Mouse (Mus musculus) kidney, embryonic 16.5 days (tissue): ENCODE data around the gene Mthfd1l. TPM values are rescaled to one million over a fixed set of nuclear protein-coding genes. Genes with fewer than 3 reads are reported as not detected.

Source experiments
- ATAC-seq: fragments of 200-750 bp; cut with Nextera tagmentation; 2 replicates; pipeline ENCODE4 v1.8.0; 2017; ENCODE audit warnings: moderate TSS enrichment; ENCODE audit not compliant: low FRiP score, low TSS enrichment
- H3K27ac ChIP-seq: fragments of 300-500 bp; sonication (generic); 2 replicates; pipeline ENCODE4 v1.5.1; 2014; ENCODE audit warnings: low read length
- H3K27me3 ChIP-seq: fragments of 300-500 bp; sonication (generic); 2 replicates; pipeline ENCODE4 v1.6.1; 2014; ENCODE audit warnings: low read length, control low read depth, mixed read lengths; ENCODE audit not compliant: insufficient read depth
- H3K36me3 ChIP-seq: fragments of 300-500 bp; sonication (generic); 2 replicates; pipeline ENCODE4 v1.6.1; 2014; ENCODE audit warnings: low read length, control low read depth, mixed read lengths; ENCODE audit not compliant: insufficient read depth
- H3K4me1 ChIP-seq: fragments of 300-500 bp; sonication (generic); 2 replicates; pipeline ENCODE4 v1.6.1; 2014; ENCODE audit warnings: low read length, control low read depth, mixed read lengths; ENCODE audit not compliant: insufficient read depth
- H3K4me2 ChIP-seq: fragments of 300-500 bp; sonication (generic); replicated peaks from 2 replicates; pipeline ENCODE4 v1.6.1; 2014; ENCODE audit warnings: low read depth, low read length
- H3K4me3 ChIP-seq: fragments of 300-500 bp; sonication (generic); 2 replicates; pipeline ENCODE4 v1.5.1; 2014; ENCODE audit warnings: mild to moderate bottlenecking, low read length
- H3K9ac ChIP-seq: fragments of 300-500 bp; sonication (generic); replicated peaks from 2 replicates; pipeline ENCODE4 v1.6.1; 2014; ENCODE audit warnings: low read length
- H3K9me3 ChIP-seq: fragments of 300-500 bp; sonication (generic); 2 replicates; pipeline ENCODE4 v1.6.1; 2016; ENCODE audit warnings: low read length, control low read depth
- WGBS: fragments of 180-500 bp; shearing (Covaris S2); extraction: QIAGEN DNeasy Blood & Tissue Kit; methylation state at CpG from one replicate; pipeline ENCODE4 v1.1.7; 2014; 5-methylcytosine and 5-hydroxymethylcytosine counted together
- polyA plus RNA-seq: library from polyadenylated mRNA; unstranded; fragments of >200 nt; fragmentation: Nextera tagmentation; extraction: Ambion mirVana; gene quantifications from 2 replicates; pipeline ENCODE4 v1.2.1, GENCODE M21; 2015

Mthfd1l gene
- polyA plus RNA-seq, 1 experiment from 2014 or later, result 16.7 TPM

DNA sequence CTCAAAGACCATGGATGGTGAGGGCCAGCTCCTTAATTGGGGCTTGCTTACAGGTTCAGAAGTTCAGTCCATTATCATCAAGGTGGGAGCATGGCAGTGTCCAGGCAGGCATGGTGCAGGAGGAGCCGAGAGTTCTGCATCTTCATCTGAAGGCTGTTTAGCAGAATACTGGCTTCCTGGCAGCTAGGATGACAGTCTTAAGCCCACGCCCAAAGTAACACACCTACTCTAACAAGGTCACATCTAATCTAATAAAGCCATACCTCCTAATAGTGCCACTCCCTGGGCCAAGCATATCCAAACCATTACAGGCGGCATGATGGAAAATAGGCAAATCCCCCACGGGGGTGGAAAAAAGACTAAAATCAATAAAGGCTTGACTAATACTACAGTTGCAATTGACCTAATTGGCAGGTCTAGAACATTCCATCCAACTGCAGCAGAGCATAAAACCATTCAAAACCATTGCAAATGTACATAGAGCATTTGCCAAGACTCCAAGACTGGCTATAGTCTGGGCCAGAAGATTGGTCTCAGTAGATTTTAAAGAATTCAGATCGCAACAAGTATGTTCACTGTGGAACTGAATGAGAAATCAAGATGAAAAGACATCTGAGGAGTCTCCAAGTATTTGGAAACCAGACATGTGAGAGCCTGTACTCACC lies 162.3 kb downstream of the Mthfd1l start:
- 93% methylated on average over 5 of the region's 5 CpGs for WGBS
- ATAC-seq, result no peak
- Histone ChIP-seq H3K36me3 (no peaks in the 10 kb centered on the region), H3K27ac (no peak overlapping the region), H3K9me3 (no peaks in the 10 kb centered on the region), H3K4me3 (no peak overlapping the region), H3K9ac (no peak overlapping the region), H3K27me3 (no peaks in the 10 kb centered on the region), H3K4me2 (no peak overlapping the region), H3K4me1 (peaks cover 2% of the 10 kb centered on the region)

DNA sequence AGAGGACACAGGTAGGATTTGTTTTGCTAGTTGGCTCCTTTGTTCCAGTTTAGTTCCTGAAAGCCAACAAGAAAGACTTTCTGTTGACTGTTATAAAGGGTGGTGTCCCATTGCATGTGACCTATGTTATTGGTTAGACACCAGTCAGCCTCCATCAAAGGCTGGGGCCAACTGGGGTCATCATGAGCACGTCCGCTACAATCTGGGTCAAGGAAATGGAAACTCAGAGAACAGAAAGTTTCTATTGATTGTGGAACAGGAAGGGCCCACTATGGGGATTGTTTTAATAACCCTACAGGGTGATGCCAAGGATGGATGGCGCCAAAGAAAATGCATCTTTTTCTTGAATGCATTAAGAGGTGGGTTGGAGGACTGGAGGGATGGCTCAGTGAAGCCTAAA lies 166.6 kb downstream of the Mthfd1l start:
- Histone ChIP-seq H3K9me3 (no peaks in the 10 kb centered on the region), H3K4me3 (no peak overlapping the region), H3K27ac (no peak overlapping the region), H3K36me3 (no peaks in the 10 kb centered on the region), H3K4me2 (no peak overlapping the region), H3K9ac (no peak overlapping the region), H3K4me1 (peaks cover 3% of the 10 kb centered on the region; the same call in 1 of the 2 replicates), H3K27me3 (no peaks in the 10 kb centered on the region)
- 86% methylated on average over 3 of the region's 3 CpGs for WGBS
- no peak for ATAC-seq

DNA sequence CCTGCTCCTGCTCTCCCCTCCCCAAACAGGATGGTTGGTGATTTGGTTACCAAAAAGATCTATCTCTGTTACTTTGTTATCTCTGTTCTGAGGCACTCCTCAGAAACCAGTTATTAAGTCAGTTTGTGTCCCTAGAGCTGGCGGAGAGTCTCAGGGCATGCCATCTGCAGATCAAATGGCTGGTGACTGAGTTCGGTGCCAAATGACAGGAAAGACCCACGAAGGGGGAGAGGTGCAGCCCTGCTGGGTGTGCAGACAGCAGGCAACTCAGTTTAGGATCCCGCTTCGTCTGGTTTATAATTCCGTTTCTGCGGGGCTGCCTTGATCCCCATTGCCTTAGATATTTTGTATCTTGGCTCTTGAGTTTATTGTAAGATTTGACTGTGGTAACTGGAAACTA lies 168.8 kb downstream of the Mthfd1l start:
- no peak overlapping the region for H3K27ac ChIP-seq
- no peak for ATAC-seq
- no peaks in the 10 kb centered on the region for H3K27me3 ChIP-seq
- H3K9me3 ChIP-seq, result no peaks in the 10 kb centered on the region
- 68% methylated on average over 7 of the region's 7 CpGs for whole genome bisulfite sequencing
- H3K4me3 ChIP-seq, result no peak overlapping the region
- peaks cover 14% of the 10 kb centered on the region; the same call in 1 of the 2 replicates for H3K4me1 ChIP-seq
- H3K9ac ChIP-seq, result 0 out of 2 replicates have a peak overlapping the region, but pooled peaks have one; percentile 8
- H3K36me3 ChIP-seq, result no peaks in the 10 kb centered on the region
- no peak overlapping the region for H3K4me2 ChIP-seq

DNA sequence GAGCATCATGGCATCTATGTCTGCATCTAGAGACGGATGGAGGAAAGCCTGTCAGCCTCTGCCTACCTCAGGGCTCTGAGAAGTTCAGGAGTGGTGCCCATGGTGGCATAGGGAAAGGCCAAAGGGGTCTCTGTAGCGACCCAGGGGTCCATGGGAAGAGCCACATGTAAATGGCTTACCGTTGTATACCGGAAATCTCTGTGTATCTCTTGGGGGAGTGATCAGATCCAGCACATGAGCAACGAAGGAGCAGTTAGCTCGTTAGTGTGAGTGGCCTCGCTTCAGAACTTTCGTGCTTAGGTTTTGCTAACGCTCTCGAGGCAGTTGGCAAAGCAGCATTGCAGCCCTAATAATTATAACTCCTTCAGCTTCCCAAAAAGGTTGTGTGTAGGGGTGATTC lies 169.9 kb downstream of the Mthfd1l start:
- 82% methylated on average over 10 of the region's 10 CpGs for WGBS

DNA sequence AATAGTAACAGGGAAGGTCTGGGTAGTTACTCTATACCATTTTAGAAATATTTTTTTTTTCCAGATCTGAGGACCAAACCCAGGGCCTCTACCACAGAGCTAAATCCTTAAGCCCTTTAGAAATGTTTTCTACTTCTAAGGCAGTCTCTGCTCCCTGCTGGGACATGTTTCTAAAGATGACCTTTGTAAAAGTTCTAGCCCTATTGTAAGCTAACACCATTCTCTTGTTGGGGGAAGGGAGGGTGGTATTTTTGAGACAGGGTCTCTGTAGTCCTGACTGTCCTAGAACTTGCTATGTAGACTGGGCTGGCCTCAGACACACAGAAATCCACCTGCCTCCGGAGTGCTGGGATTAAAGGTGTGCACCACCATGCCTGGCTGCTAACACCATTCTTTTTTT lies 170.5 kb downstream of the Mthfd1l start:
- H3K9ac ChIP-seq, result no peak overlapping the region
- no peak overlapping the region for H3K4me2 ChIP-seq
- H3K27ac ChIP-seq, result no peak overlapping the region
- no peaks in the 10 kb centered on the region for H3K9me3 ChIP-seq
- no peaks in the 10 kb centered on the region for H3K36me3 ChIP-seq
- WGBS, result 90% methylated on average over 1 of the region's 1 CpGs
- peaks cover 22% of the 10 kb centered on the region for H3K4me1 ChIP-seq
- no peak for ATAC-seq
- H3K4me3 ChIP-seq, result no peak overlapping the region
- no peaks in the 10 kb centered on the region for H3K27me3 ChIP-seq

More for the DNA sequence above, 169.9 kb downstream of the Mthfd1l start:
- no peaks in the 10 kb centered on the region for H3K36me3 ChIP-seq
- H3K4me2 ChIP-seq, result no peak overlapping the region
- no peak overlapping the region for H3K4me3 ChIP-seq
- H3K4me1 ChIP-seq, result peaks cover 19% of the 10 kb centered on the region
- H3K9ac ChIP-seq, result no peak overlapping the region
- no peaks in the 10 kb centered on the region for H3K27me3 ChIP-seq
- no peaks in the 10 kb centered on the region for H3K9me3 ChIP-seq
- ATAC-seq, result no peak
- H3K27ac ChIP-seq, result no peak overlapping the region

DNA sequence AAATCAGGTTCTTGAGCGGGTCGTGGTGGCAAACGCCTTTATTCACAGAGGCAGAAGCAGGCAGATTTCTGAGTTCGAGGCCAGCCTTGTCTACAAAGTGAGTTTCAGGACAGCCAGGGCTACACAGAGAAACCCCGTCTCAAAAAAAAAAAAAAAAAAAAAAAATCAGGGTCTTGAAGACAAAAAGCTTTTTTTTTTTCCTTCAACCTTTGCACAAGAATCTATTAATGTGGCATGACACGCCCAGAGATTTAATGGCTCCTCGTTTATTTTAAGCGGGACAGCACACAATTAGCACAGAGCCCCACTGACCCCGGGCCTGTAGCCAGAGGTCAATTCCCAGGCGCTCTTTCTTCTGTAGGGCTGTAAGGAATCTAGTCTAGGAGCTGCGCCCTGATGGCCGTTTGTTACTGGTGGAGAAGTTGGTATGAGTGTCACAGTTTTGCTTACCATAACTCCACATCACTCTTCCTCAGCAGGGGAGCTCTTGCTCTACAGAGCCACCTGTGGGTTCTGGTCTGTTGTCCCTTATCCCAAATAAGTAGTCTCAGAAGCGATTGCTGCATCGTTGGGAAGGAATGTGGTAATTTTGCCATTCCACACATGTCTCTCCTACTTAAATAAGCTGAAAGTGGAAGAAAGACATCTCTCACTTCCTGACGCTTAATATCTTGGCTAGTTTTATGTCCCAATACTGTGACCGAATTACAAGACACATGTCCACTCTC lies 172.3 kb downstream of the Mthfd1l start:
- Histone ChIP-seq H3K4me1 (peaks cover 22% of the 10 kb centered on the region), H3K27ac (peak overlapping the region; percentile 55), H3K9me3 (no peaks in the 10 kb centered on the region), H3K4me3 (no peak overlapping the region), H3K9ac (no peak overlapping the region), H3K27me3 (no peaks in the 10 kb centered on the region), H3K36me3 (peaks cover 4% of the 10 kb centered on the region; the same call in 1 of the 2 replicates), H3K4me2 (no peak overlapping the region)
- WGBS, result 46% methylated on average over 16 of the region's 16 CpGs
- ATAC-seq, result no peak; the same call in 1 of the 2 replicates

DNA sequence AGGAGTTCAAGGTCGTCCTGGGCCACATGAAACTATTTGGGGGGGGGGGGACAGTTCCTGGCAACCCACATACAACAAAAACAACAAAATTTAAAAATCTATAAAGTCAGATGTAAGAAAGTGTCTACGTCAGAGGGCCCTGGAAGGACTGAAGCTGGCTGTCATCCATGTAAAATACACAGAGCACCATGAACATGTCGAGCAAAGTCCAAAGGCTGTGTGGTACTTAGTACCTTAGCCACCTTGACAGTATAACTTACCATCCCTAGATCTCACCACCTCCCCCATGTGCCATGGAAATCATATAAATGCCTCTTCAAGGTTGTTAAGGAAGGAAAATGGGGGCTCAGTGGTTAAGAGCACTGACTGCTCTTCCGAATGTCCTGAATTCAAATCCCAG lies 174.0 kb downstream of the Mthfd1l start:
- Histone ChIP-seq H3K9me3 (0 out of 2 replicates have a peak, but pooled peaks cover 4% of the 10 kb centered on the region), H3K4me1 (peaks cover 18% of the 10 kb centered on the region), H3K27ac (no peak overlapping the region), H3K36me3 (peaks cover 7% of the 10 kb centered on the region; the same call in 1 of the 2 replicates), H3K27me3 (no peaks in the 10 kb centered on the region), H3K4me2 (no peak overlapping the region), H3K9ac (no peak overlapping the region), H3K4me3 (no peak overlapping the region)
- ATAC-seq, result no peak
- WGBS, result 87% methylated on average over 4 of the region's 4 CpGs

DNA sequence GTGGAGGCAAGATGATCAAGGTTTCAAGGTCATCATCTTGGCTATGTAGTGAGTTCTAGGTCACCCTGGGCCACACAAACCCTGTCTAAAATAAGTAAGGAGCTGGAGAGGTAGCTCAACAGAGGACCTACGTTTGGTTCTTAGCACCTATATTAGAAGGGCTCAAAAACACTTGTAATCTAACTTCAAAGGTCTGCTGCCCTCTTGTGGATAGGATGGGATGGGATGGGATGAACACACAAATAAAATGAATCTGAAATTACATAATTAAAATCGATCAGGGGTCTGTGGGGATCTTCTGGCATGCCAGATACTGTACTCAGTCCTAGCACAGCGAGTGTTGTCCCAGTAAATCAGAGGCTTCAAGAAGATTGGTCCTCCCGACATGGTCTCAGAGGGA lies 178.2 kb downstream of the Mthfd1l start:
- no peak for ATAC-seq
- H3K36me3 ChIP-seq, result peaks cover 7% of the 10 kb centered on the region; the same call in 1 of the 2 replicates
- H3K9ac ChIP-seq, result no peak overlapping the region
- H3K27me3 ChIP-seq, result no peaks in the 10 kb centered on the region
- WGBS, result 94% methylated on average over 4 of the region's 4 CpGs
- H3K4me1 ChIP-seq, result peaks cover 10% of the 10 kb centered on the region
- 0 out of 2 replicates have a peak, but pooled peaks cover 4% of the 10 kb centered on the region for H3K9me3 ChIP-seq
- no peak overlapping the region for H3K4me2 ChIP-seq
- H3K4me3 ChIP-seq, result no peak overlapping the region
- no peak overlapping the region for H3K27ac ChIP-seq

DNA sequence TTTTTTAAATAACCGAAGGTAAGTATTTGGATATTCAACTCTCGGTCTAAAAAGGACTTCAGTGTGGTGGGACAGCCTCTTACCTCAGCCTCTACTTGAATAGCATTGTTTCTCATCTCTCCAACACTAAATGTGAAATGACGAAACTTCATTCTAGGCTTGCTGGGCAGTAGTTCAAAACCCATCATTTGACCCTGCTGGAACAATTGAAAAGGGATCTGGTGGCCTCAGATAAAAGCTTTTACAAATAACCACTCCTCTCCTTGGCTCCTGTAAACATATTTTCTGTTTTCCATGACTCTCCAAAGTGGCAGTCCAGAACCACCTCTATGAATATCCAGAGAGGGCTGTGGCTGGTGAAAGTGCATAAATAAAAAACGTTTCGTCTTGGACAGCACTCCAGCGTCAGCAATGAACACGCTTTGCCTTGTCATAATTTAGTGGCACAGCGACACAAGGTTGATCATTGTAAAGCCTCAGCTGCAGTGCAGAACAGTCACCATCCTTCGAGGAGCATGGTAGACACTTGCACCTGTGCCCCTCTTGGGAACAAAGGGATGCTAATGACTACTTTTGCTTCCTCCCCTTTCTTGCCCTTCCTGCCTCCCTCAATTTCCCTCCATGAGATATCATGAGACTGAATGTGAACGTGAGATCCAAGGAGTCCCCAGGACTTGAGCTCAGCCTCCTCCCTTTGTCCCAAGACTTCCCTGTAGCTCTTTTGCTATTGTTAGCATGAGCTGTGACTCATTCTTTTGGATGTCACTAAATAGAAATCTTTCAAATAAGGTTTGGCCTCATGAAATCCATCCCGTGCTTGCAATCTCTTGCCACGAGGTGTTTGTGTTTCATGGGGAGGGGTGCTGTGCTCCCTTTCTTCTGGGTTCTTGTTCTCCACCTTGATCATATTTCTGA lies 179.2 kb downstream of the Mthfd1l start:
- no peak for ATAC-seq

More for the DNA sequence above, 179.2 kb downstream of the Mthfd1l start:
- no peak overlapping the region for H3K27ac ChIP-seq
- H3K4me2 ChIP-seq, result no peak overlapping the region
- no peaks in the 10 kb centered on the region for H3K27me3 ChIP-seq
- H3K36me3 ChIP-seq, result peaks cover 7% of the 10 kb centered on the region; the same call in 1 of the 2 replicates
- H3K9ac ChIP-seq, result no peak overlapping the region
- H3K9me3 ChIP-seq, result 0 out of 2 replicates have a peak, but pooled peaks cover 4% of the 10 kb centered on the region
- peaks cover 10% of the 10 kb centered on the region for H3K4me1 ChIP-seq
- H3K4me3 ChIP-seq, result no peak overlapping the region
- 72% methylated on average over 12 of the region's 12 CpGs for WGBS
